Mouse (Mus musculus) WW6 (cell line): ENCODE data around the gene 4933415F23Rik.
"Not testable (repeated sequence)": the region's sequence is repeated elsewhere in the genome, so short reads cannot be mapped to it uniquely, and the experiment has no call there.

Experiments used
- DNase-seq: peaks from one replicate; pipeline ENCODE4 v3.0.0-alpha.2; 2013; ENCODE audit warnings: low read depth, low spot score

The 4933415F23Rik gene

DNA sequence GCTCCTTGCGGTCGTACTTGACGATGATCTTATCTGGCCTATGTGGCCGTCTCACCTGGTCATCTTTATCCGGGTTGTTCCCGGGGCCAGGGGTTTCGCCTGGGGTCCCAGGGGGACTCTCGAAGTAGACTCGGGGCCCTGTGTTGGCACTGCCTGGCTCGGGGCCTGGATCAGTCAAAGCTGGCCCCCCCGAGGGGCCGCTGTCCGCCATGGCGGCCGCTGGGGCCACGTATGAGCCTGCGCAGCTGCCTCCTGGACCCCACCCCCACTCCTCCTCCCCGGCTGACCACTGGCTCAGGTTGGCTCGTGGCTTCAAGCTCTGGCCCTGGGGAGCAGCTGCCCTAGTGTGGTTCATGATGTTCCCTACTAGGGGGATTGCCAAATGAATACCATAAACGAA is at the start of gene 4933415F23Rik:
TSS of gene 4933415F23Rik (minus strand) at position 233 of the 400 bp plus-strand sequence.
- no peak for DNase-seq

- DNase-seq, result no peak
These were observed 49.7 kb upstream of the 4933415F23Rik start for GRCm38 (mm10) chr1:23151722-23152121.

DNA sequence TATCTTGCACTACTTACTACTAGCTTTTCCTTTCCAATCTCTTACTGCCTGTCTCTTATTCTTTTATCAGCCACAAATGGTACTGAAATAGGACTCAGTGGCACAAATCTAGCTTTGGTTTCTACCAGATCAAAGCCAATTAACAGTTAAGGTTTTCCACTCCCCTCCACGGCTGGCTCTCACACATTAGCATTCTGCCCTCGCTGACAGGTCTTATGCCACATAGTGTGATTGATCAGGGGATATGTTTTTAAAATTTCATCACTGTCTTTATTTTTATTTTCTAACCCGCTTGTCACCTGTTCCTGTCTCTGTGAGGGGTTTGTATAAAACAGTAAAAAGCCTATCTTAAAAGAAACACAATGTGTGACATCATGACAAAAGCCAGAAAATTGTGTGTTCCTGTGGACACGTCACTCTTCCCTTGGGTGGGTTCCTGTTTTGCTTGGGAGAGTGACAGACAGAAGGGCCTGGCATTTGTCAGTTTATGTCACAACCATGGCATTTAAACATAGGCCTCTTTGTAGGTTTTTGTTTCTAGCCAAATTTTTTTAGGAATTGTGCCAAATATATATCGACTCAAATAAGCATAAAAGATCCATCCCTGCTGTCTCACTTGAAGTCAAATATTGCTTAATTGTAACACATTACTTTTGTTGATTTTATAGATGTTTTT is 44.3 kb upstream of the 4933415F23Rik start:
- DNase-seq, result no peak

DNA sequence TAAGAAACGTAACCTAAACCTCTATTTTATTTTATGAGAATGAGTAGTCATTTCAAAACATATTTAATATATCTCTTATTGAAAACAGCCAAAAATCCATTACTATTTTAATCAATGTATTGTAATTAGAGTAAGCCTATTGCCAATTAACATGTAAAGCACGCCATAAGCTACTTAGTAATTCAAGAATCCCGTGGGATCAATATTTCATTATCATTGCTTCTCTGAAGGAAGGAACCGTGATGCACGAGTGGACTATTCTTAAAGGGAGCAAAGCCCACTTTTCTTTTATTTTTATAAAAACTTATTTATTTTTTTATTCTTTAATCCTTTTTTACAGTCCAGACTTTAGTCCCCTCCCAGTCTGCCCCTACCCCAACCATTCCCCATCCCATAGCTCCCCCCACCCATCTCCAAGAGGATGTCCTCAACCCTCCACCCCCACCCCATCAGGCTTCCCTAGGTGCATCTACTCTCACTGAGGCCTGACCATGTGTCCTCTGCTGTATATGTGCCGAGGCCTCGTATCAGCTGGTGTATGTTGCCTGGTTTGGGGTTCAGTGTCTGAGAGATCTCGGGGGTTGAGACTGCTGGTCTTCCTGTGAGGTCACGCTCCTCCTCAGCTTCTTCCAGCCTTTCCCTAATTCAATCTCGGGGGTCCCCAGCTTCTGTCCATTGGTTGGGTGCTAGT is 39.2 kb upstream of the 4933415F23Rik start:
- no peak for DNase-seq

DNA sequence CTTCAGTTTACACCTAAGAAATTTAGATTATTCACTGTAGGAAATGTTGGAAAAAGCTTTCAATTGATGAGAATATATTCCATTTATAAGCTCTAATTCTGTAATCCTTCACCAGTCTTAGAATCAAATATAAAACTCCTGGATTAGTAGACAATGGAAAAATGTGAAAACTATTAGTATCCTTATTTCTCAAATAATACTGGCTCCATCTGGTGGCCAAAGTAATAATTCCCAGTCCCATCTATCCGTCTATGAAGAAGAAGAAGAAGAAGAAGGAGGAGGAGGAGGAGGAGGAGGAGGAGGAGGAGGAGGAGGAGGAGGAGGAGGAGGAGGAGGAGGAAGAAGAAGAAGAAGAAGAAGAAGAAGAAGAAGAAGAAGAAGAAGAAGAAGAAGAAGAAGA is 38.5 kb upstream of the 4933415F23Rik start:
- DNase-seq, result not testable (repeated sequence)

DNA sequence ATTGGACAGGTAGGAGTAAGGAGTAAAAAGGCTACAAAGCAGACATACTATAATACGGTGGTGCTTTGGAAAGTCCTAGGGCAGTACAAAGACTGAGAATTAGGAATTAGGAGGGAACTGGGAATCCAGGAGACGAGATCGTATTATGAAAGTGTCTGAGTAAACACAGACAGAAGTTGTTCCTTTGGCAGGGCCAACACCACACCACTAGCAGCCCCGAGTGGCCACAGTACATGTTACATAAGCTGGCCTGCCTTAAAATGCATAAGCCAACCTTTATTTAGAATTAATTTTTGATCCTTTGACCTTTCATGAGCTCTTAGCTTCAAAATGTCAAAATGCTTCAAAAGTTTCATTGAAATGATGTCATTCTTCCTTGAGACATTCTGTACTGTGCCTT is 18.8 kb upstream of the 4933415F23Rik start:
- no peak for DNase-seq

GRCm38 (mm10) chr1:23119406-23119805 is 17.4 kb upstream of the 4933415F23Rik start:
- no peak for DNase-seq

DNA sequence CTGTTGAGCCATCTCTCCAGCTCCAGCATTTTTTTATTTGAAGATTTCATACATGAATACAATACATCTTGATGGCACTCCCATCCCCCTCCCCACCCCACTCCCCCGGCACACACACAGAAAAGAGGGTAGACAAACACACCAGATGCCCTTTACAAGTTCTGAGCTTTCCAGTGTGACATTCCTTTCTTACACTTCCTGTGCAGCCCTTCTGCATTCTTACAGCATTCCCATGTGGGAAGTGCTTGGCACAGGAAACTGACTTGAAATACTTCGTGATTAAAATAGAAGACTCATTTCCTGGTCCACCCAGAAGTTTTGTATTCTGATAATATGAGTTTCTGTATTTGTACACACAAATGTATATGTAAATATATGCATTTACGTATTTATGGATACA is 15.4 kb upstream of the 4933415F23Rik start:
- DNase-seq, result no peak

GRCm38 (mm10) chr1:23109191-23109590 is 7.1 kb upstream of the 4933415F23Rik start:
- DNase-seq, result no peak

DNA sequence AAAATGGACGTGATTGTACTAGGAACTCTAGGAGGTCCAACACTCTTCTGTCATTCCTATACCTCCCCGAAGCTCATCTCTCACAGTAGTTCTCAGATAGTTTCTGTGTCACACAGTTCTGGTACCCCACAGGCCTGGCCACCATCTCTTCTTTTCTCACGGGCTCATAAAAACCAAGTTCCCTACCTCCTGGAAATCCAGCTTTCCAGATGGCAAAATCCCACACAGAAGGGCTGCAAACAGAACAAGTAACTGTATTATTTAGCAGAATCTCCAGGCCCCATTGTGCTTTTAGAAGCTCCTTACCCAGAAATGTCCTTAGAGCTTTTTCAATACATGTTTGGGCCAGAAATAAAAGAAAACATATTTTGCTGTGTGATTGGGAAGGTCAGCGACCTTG is 828 bp upstream of the 4933415F23Rik start:
- no peak for DNase-seq

DNA sequence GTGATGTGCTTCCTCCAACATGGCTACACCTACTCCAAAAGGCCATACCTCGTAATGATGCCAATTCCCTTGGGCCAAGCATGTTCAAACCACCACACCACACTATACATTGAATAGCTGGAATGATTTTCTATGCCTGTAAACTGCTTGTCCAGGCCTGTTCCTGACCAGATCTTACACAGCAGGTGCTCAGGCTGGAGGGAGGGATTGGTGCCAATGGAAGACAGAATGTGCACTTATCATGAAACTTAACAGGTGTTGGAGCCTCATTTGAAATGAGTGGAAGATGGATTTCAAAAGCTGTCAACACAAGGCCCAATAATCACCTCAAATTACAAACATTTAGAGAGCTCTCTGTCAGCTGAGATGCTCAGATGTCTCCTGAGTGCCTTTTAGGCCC is 2.3 kb downstream of the 4933415F23Rik start:
- DNase-seq, result no peak

DNA sequence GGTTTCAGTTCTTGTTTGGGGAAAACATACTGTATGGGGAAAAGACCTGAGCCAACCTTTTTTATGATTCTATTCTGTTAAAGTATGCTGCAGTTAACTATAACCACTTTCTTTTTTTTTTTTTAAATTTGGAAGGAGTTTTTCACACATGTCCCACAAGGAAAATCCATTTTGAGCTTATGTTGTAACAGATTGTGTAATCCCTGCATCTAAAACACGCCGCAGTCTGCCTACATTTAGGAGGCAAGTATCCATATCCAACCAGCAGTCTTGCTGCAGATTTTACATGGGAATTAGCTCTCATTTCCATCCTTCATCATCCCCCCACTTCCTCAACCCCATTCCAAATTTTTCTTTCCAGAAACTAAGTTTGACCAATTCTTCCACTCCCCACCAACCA is 3.6 kb downstream of the 4933415F23Rik start:
- no peak for DNase-seq

DNA sequence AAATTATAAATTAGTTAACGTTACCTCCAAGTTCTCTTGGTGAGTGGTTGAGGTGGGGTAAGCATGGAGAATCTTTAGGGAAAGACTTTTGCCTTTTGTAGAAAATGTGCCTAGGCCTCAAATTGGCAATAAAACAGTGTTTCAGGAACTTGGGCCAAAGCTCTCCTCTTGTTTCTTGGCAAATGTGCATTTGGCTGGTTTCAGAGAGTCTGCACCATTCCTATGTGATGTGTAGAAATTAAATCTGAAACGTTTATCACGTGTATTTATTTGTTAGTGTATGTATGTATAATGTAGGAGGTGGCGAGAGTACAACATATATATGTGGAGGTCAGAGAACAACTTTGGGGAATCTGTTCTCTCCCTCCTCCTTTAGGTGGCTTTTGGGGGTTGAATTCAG is 4.1 kb downstream of the 4933415F23Rik start:
- DNase-seq, result no peak

GRCm38 (mm10) chr1:23067715-23068114 is 34.3 kb downstream of the 4933415F23Rik start:
- DNase-seq, result no peak

- DNase-seq, result no peak
These were observed 37.2 kb downstream of the 4933415F23Rik start for GRCm38 (mm10) chr1:23064717-23065475.

DNA sequence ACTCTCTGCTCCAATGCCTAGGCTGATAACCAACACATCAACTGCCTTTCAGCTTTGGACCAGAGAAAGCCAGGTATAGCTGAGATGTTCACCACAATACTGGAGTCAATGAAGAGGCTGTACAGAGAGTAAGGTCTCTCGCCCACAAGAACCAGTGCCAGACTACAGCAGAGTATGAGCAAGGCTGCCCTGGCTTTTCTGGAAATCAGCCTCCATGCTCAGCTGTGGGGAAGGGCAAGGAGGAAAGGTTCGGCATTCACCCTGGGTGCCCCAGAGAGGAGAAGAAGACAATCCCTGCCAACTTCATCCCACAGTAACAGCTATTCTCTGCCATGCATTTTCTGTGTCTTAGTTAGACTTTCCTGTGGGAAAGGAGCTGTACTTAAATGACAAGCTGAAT is 38.1 kb downstream of the 4933415F23Rik start:
- no peak for DNase-seq

DNA sequence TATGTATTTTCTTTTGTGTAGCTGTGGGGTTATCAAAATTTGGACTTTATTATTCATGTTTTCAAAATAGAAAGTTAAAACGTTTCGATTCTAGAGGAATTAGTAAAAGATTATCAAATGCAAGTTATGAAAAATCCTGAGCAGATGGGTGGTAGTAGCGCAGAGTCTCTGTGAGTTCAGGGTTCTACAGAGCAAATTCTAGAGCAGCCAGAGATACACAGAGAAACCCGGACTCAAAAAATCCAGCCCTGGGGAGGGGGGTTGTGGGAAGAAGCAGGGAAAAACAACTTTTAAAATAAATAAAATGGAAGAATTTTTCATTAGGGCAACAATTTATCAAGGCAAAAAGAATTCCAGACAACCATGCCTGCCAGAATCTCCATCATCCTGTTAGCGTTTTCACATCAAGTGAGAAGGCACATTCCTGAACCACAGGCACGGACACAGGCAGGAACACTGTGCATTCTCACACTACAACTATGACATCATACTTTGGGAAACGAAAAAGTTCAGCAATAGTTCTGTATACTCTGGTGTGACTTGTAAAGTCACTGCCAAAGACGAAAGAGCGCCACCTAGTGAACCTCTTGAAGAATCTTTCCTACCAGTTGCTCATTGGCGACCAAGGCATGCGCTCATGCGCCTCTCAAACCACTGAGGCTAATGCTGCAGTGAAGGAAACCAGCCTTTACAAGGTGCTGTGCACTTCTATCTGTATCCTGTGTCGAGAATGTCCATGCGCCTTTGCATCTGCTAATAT is 40.3 kb downstream of the 4933415F23Rik start:
- peak; percentile 46 for DNase-seq

GRCm38 (mm10) chr1:23060056-23060455 is 42.0 kb downstream of the 4933415F23Rik start:
- DNase-seq, result no peak
